Mouse (Mus musculus) kidney, adult 2 months (tissue): ENCODE results near the gene Bcat1.

Source experiments
- CTCF ChIP-seq: fragments of 200-500 bp; conservative IDR thresholded peaks from 2 replicates; pipeline ENCODE4 v1.5.1; 2011; ENCODE audit warnings: low read depth, mild to moderate bottlenecking, control low read depth, low read length, moderate library complexity, mixed read lengths; ENCODE audit not compliant: insufficient read depth, insufficient read length
- POLR2A ChIP-seq: fragments of 200-500 bp; IDR thresholded peaks from one replicate; pipeline ENCODE4 v1.6.1; 2011; ENCODE audit warnings: low read depth, low read length, control low read depth

GRCm38 (mm10) chr6:145011141-145011540 lies 64.8 kb downstream of the Bcat1 start:
- no peak for TF ChIP-seq CTCF
- no peak for TF ChIP-seq POLR2A
